Mouse (Mus musculus) spleen, adult 2 months (tissue): Measurements from ENCODE around the gene Plcd1. TPM values are rescaled to one million over a fixed set of nuclear protein-coding genes. Genes with fewer than 3 reads are reported as not detected.

ENCODE experiments used
- DNase-seq, 2 experiments: peaks; one replicate each; pipeline versions ENCODE4 v3.0.0 to v3.0.0-alpha.2; 2012 to 2021; ENCODE audit warnings: low spot score in 2 of 2, low read depth in 1 of 2
- H3K27ac ChIP-seq: fragments of 200-500 bp; 2 replicates; pipeline ENCODE4 v1.5.1; 2012; ENCODE audit warnings: low read length, inconsistent platforms; ENCODE audit not compliant: insufficient read depth
- H3K27me3 ChIP-seq: fragments of 200-500 bp; 2 replicates; pipeline ENCODE4 v1.6.1; 2012; ENCODE audit warnings: mild to moderate bottlenecking, moderate library complexity, low read length, inconsistent platforms; ENCODE audit not compliant: control insufficient read depth, insufficient read depth
- H3K36me3 ChIP-seq: fragments of 200-500 bp; 2 replicates; pipeline ENCODE4 v1.6.1; 2012; ENCODE audit warnings: mild to moderate bottlenecking, low read length, inconsistent platforms; ENCODE audit not compliant: control insufficient read depth, insufficient read depth
- H3K4me1 ChIP-seq: fragments of 200-500 bp; 2 replicates; pipeline ENCODE4 v1.6.1; 2011; ENCODE audit warnings: inconsistent platforms; ENCODE audit not compliant: control insufficient read depth, insufficient read depth, insufficient read length
- H3K4me3 ChIP-seq: fragments of 200-500 bp; 2 replicates; pipeline ENCODE4 v1.5.1; 2011; ENCODE audit warnings: mild to moderate bottlenecking, inconsistent platforms; ENCODE audit not compliant: insufficient read depth, insufficient read length; ENCODE audit errors: extremely low read depth
- CTCF ChIP-seq: fragments of 200-500 bp; IDR thresholded peaks from 2 replicates; pipeline ENCODE4 v1.5.1; 2011; ENCODE audit warnings: mild to moderate bottlenecking, inconsistent platforms; ENCODE audit not compliant: insufficient read depth, insufficient read length, insufficient replicate concordance; ENCODE audit errors: extremely low read depth
- POLR2A ChIP-seq: fragments of 200-500 bp; IDR thresholded peaks from 2 replicates; pipeline ENCODE4 v1.6.1; 2011; ENCODE audit warnings: low read depth, low read length, inconsistent platforms
- WGBS: fragments of 180-500 bp; shearing (Covaris S2); methylation state at CpG from one replicate; pipeline ENCODE4 v1.1.7; 2018; 5-methylcytosine and 5-hydroxymethylcytosine counted together
- polyA plus RNA-seq: library from polyadenylated mRNA; depleted of rRNA; stranded (reverse); fragments of >200 nt; gene quantifications from 2 replicates; pipeline ENCODE4 v1.2.3, GENCODE M21; 2012

The Plcd1 gene
- polyA plus RNA-seq, 1 experiment, result 6.3 TPM

GRCm38 (mm10) chr9:119082656-119083430, 10.5 kb downstream of the Plcd1 start:
- TF ChIP-seq CTCF, result no peak
- TF ChIP-seq POLR2A, result no peak
- 78% methylated on average over 7 of the region's 7 CpGs for WGBS
- Histone ChIP-seq H3K4me3 (no peak overlapping the region), H3K27ac (no peak overlapping the region), H3K4me1 (no peaks in the 10 kb centered on the region), H3K27me3 (no peaks in the 10 kb centered on the region), H3K36me3 (no peaks in the 10 kb centered on the region)
- no peak for DNase-seq

- Histone ChIP-seq H3K27me3 (no peaks in the 10 kb centered on the region), H3K27ac (no peak overlapping the region), H3K4me3 (no peak overlapping the region), H3K36me3 (no peaks in the 10 kb centered on the region), H3K4me1 (no peaks in the 10 kb centered on the region)
- DNase-seq, result no peak
- no peak for TF ChIP-seq CTCF
- no peak for TF ChIP-seq POLR2A
- 83% methylated on average over 8 of the region's 8 CpGs for WGBS
These were observed 11.3 kb downstream of the Plcd1 start for GRCm38 (mm10) chr9:119082039-119082438.

- TF ChIP-seq CTCF, result no peak
- TF ChIP-seq POLR2A, result no peak
- no peaks in the 10 kb centered on the region for H3K27me3 ChIP-seq
- 87% methylated on average over 5 of the region's 5 CpGs for WGBS
- H3K4me3 ChIP-seq, result no peak overlapping the region
- no peak for DNase-seq
- no peaks in the 10 kb centered on the region for H3K4me1 ChIP-seq
- H3K36me3 ChIP-seq, result no peaks in the 10 kb centered on the region
- H3K27ac ChIP-seq, result no peak overlapping the region
These were observed 13.1 kb downstream of the Plcd1 start for GRCm38 (mm10) chr9:119080040-119080675.

- Histone ChIP-seq H3K36me3 (no peaks in the 10 kb centered on the region), H3K4me1 (no peaks in the 10 kb centered on the region), H3K27ac (no peak overlapping the region), H3K27me3 (no peaks in the 10 kb centered on the region), H3K4me3 (no peak overlapping the region)
- no peak for DNase-seq
- 85% methylated on average over 16 of the region's 16 CpGs for WGBS
- TF ChIP-seq CTCF (no peak), POLR2A (no peak)
These were observed 17.6 kb downstream of the Plcd1 start for GRCm38 (mm10) chr9:119075685-119076084.

- Histone ChIP-seq H3K27ac (no peak overlapping the region), H3K36me3 (no peaks in the 10 kb centered on the region), H3K4me1 (no peaks in the 10 kb centered on the region), H3K4me3 (no peak overlapping the region), H3K27me3 (no peaks in the 10 kb centered on the region)
- TF ChIP-seq POLR2A, result no peak
- 85% methylated on average over 15 of the region's 15 CpGs for WGBS
- DNase-seq, result no peak
These were observed 20.0 kb downstream of the Plcd1 start for GRCm38 (mm10) chr9:119073184-119073895.

- 90% methylated on average over 9 of the region's 9 CpGs for WGBS
These were observed 21.5 kb downstream of the Plcd1 start for GRCm38 (mm10) chr9:119071786-119072185.

More at GRCm38 (mm10) chr9:119071786-119072185, 21.5 kb downstream of the Plcd1 start:
- no peaks in the 10 kb centered on the region for H3K4me1 ChIP-seq
- H3K27me3 ChIP-seq, result no peaks in the 10 kb centered on the region
- no peak overlapping the region for H3K27ac ChIP-seq
- DNase-seq, result no peak
- no peak overlapping the region for H3K4me3 ChIP-seq
- TF ChIP-seq CTCF, result no peak
- TF ChIP-seq POLR2A, result no peak
- no peaks in the 10 kb centered on the region for H3K36me3 ChIP-seq
